Mouse (Mus musculus) neural tube, embryonic 11.5 days (tissue): ENCODE data around the gene Abi3. TPM values are rescaled to one million over a fixed set of nuclear protein-coding genes. Genes with fewer than 3 reads are reported as not detected.

ENCODE experiments used
- polyA plus RNA-seq: library from polyadenylated mRNA; unstranded; fragments of >200 nt; fragmentation: Nextera tagmentation; extraction: Ambion mirVana; gene quantifications from 2 replicates; pipeline ENCODE4 v1.2.1, GENCODE M21; 2014

The Abi3 gene
- polyA plus RNA-seq, 1 experiment from 2014 or later = 1.4 TPM

Other genes with a start within 250 kb of the Abi3 start
- 226 and 230 TPM in 2 replicates for gene Phb, start 175.5 kb downstream of the Abi3 start, polyA plus RNA-seq
- gene Zfp652, start 129.8 kb downstream of the Abi3 start, polyA plus RNA-seq = 11.9 and 12.3 TPM in 2 replicates
- 1.1 TPM in 2 replicates for gene B130006D01Rik, start 118.9 kb downstream of the Abi3 start, polyA plus RNA-seq
- not detected in 2 replicates for gene Phospho1, start 18.0 kb downstream of the Abi3 start, polyA plus RNA-seq
- 6.6 and 8.5 TPM in 2 replicates for gene Gngt2, start 5.3 kb downstream of the Abi3 start, polyA plus RNA-seq
- gene B4galnt2, start 72.4 kb upstream of the Abi3 start, polyA plus RNA-seq = not detected in 2 replicates
- gene Igf2bp1, start 163.5 kb upstream of the Abi3 start, polyA plus RNA-seq = 80.8 and 84.4 TPM in 2 replicates
- gene Gip, start 182.1 kb upstream of the Abi3 start, polyA plus RNA-seq = not detected in 2 replicates
- 41.7 and 46.6 TPM in 2 replicates for gene Snf8, start 192.4 kb upstream of the Abi3 start, polyA plus RNA-seq
- 26.7 and 29.7 TPM in 2 replicates for gene Ube2z, start 222.9 kb upstream of the Abi3 start, polyA plus RNA-seq
- gene Atp5g1, start 233.2 kb upstream of the Abi3 start, polyA plus RNA-seq = 551 and 560 TPM in 2 replicates